Mouse (Mus musculus) midbrain, embryonic 10.5 days (tissue): ENCODE measurements at regions not wholly inside any gene's neighbourhood (a gene's known extent, or its start where the extent isn't known, plus 50 kb on each side); places are given as distances from the start of the nearest gene placed in this dataset.

ENCODE experiments used
- DNase-seq: peaks from one replicate; pipeline ENCODE4 v3.0.0-alpha.2; 2017; ENCODE audit warnings: low spot score
- H3K27ac ChIP-seq: fragments of 300-500 bp; sonication (generic); replicated peaks from 2 replicates; pipeline ENCODE4 v1.5.1; 2016; ENCODE audit warnings: mild to moderate bottlenecking
- H3K27me3 ChIP-seq: fragments of 300-500 bp; sonication (generic); 2 replicates; pipeline ENCODE4 v1.6.1; 2016; ENCODE audit warnings: low read depth, mild to moderate bottlenecking; ENCODE audit not compliant: poor library complexity, severe bottlenecking
- H3K36me3 ChIP-seq: fragments of 300-500 bp; sonication (generic); 2 replicates; pipeline ENCODE4 v1.6.1; 2016; ENCODE audit warnings: mild to moderate bottlenecking, moderate library complexity
- H3K4me1 ChIP-seq: fragments of 300-500 bp; sonication (generic); 2 replicates; pipeline ENCODE4 v1.6.1; 2016
- H3K4me3 ChIP-seq: fragments of 300-500 bp; sonication (generic); 2 replicates; pipeline ENCODE4 v1.5.1; 2016; ENCODE audit warnings: mild to moderate bottlenecking, moderate library complexity
- H3K9me3 ChIP-seq: fragments of 300-500 bp; sonication (generic); replicated peaks from 2 replicates; pipeline ENCODE4 v1.6.1; 2016; ENCODE audit warnings: mild to moderate bottlenecking
- WGBS: fragments of 180-500 bp; shearing (Covaris S2); methylation state at CpG from one replicate; pipeline ENCODE4 v1.1.7; 2016; 5-methylcytosine and 5-hydroxymethylcytosine counted together

DNA sequence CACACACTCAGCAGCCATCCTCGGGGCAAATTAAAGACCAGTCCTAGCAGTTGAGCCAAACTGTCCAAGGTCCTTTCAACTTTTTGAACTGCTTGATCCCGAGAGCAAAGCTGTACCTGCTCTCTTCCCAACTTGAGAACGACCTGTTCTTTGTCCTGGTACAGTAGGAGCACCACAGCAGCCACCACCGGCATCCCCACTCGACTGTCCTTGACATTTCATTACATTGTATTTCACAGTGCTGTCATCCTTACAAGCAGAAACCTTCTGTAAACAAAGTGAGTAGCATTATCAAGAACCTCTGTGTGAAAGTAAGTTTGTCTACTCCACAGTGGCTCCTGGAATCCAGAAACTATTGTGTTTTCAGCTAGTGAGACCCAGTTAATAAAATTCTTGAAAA is 240.2 kb upstream of the Zfp462 start:
- Histone ChIP-seq H3K27me3 (no peaks in the 10 kb centered on the region), H3K4me3 (no peak overlapping the region), H3K9me3 (no peaks in the 10 kb centered on the region), H3K27ac (no peak overlapping the region), H3K36me3 (no peaks in the 10 kb centered on the region), H3K4me1 (no peaks in the 10 kb centered on the region)
- no peak for DNase-seq
- WGBS, result 81% methylated on average over 5 of the region's 5 CpGs

DNA sequence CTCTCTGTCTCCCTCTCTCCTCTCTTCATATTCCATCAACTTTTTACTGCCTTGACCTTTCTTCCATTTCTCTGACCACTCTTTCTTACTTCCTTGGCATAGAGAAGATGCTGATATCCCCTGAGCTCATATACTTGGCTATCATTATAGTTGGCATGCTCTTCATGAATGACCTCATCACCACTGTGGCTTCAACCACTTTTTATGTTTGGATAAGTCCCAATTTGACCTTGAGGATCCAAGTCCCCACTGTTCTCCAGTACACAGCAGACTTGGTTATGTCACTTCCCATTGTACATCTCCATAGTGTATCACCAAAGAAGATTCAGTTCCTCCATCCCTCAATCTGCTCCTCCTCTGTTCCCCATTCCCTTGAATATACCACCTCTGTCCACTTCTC is 235.1 kb upstream of the Zfp462 start:
- H3K4me1 ChIP-seq, result no peaks in the 10 kb centered on the region
- no peaks in the 10 kb centered on the region for H3K9me3 ChIP-seq
- H3K36me3 ChIP-seq, result no peaks in the 10 kb centered on the region
- H3K27me3 ChIP-seq, result no peaks in the 10 kb centered on the region
- H3K4me3 ChIP-seq, result no peak overlapping the region
- no peak overlapping the region for H3K27ac ChIP-seq
- DNase-seq, result no peak

DNA sequence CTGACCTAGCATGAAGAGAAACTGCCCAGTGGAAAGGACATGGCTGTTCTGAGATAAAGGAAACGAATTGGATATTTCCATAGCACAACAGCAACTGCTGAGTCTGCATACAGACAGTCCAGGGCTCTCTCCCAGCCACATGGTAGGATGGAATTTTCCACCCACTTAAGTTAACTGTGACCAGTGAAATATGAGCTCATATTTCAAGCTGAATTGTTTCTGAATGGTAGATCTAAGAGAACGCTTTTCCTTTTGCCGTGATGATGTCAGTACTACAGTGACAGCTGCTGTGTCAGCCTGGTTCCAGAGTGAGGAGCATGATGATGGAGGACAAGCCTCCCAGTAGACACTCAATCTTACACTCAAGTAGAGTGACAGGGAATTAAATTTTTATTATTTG is 231.9 kb upstream of the Zfp462 start:
- Histone ChIP-seq H3K4me1 (no peaks in the 10 kb centered on the region), H3K9me3 (no peaks in the 10 kb centered on the region), H3K36me3 (no peaks in the 10 kb centered on the region), H3K27me3 (no peaks in the 10 kb centered on the region), H3K27ac (no peak overlapping the region), H3K4me3 (no peak overlapping the region)
- 86% methylated on average over 3 of the region's 3 CpGs for WGBS
- DNase-seq, result no peak

DNA sequence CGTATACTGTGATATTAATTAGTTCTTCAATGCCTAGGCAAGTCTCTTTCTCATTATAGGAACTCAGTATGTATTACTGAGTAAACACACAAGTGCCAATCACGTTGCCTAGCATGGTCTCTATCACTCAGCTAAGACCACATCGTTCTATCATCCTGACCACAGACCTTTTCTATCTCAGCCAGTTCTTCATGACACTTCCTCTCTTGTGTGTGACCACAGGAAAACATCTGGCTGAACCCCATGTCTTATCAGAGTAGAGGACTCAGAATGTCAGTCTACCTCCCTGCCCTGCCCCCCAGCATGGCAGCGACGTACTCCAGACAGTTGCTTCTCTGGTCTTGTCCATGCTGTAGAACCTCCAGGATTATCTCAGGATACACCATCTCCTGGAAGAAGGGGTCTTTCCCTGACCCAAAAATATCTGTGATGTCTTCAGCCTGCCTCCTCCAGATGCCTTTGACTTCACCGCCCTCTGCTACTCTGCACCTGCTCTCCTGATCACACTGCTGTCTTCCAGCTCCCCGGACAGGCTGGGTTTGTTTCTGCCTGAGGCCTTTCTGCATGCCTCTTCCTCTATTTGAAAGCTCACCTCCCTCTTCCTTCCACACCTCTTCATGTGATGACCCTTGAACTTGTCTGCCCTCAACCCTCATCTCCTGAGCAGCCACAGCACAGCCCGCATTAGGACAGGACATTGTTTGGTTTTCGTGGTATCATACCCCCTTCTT is 230.1 kb upstream of the Zfp462 start:
- no peak for DNase-seq
- Histone ChIP-seq H3K9me3 (no peaks in the 10 kb centered on the region), H3K4me3 (no peak overlapping the region), H3K27me3 (no peaks in the 10 kb centered on the region), H3K4me1 (no peaks in the 10 kb centered on the region), H3K36me3 (no peaks in the 10 kb centered on the region), H3K27ac (no peak overlapping the region)
- WGBS, result 87% methylated on average over 9 of the region's 9 CpGs

DNA sequence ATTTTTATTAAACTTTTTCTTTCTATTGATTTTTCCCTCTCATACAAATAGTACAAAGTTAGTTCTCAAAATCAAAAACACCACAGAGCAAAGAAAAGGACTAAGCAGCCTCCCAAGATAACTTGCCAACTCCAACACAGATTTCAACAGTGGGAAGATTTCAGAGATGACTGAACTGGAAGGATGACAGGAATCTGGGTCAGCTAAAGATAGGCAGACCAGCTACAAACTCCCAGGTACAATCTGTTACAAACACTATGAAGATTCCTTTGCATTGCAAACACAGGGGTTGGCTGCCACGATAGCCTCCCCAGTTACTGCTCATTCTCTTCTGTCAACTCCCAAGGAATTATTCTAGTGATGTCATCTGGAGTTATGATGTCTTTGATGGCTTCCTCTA is 226.8 kb upstream of the Zfp462 start:
- 89% methylated on average over 1 of the region's 1 CpGs for WGBS
- Histone ChIP-seq H3K4me1 (no peaks in the 10 kb centered on the region), H3K4me3 (no peak overlapping the region), H3K36me3 (no peaks in the 10 kb centered on the region), H3K27me3 (no peaks in the 10 kb centered on the region), H3K9me3 (no peaks in the 10 kb centered on the region), H3K27ac (no peak overlapping the region)
- DNase-seq, result no peak

DNA sequence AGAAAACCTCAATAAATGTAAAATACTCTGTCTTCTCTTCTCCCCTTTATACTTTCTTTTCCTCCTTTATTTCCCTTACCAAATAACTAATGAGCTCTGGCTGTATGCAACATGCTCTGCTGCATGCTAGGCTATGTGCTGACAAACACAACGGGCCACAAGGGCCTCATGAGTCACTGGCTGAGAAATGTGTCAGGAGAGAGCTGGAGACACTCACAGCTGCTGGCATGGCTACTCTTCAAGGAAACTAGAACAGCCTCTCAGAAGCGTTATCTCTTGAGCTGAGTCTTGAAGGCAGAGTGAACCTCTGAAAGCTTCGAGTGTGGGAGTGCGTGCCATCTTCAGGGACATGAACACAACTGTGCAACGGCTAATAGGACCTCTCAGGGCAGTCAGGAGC is 205.8 kb upstream of the Zfp462 start:
- 89% methylated on average over 5 of the region's 5 CpGs for WGBS
- Histone ChIP-seq H3K27me3 (no peaks in the 10 kb centered on the region), H3K4me3 (no peak overlapping the region), H3K4me1 (no peaks in the 10 kb centered on the region), H3K36me3 (no peaks in the 10 kb centered on the region), H3K27ac (no peak overlapping the region), H3K9me3 (no peaks in the 10 kb centered on the region)
- DNase-seq, result no peak

DNA sequence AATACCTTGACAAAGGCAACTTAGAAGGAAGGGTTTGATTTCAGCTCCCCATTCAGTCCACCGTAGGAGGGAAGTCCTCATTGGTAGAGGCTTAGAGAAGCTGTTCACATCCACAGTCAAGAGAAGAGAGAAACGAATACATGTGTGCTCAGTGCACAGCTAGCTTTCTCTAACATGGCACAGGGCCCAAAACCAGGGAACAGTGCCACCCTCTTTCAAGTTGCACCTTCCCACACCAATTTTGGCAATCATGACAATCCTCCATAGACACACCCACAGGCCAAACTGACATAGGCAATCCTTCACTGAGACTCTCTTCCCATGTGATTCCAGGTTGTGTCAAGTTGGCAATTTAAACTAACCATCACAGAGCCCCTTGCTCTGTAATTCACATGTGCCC is 193.4 kb upstream of the Zfp462 start:
- Histone ChIP-seq H3K27me3 (no peaks in the 10 kb centered on the region), H3K9me3 (no peaks in the 10 kb centered on the region), H3K27ac (no peak overlapping the region), H3K4me1 (no peaks in the 10 kb centered on the region), H3K36me3 (no peaks in the 10 kb centered on the region), H3K4me3 (no peak overlapping the region)
- no peak for DNase-seq
- WGBS, result 90% methylated on average over 2 of the region's 2 CpGs

DNA sequence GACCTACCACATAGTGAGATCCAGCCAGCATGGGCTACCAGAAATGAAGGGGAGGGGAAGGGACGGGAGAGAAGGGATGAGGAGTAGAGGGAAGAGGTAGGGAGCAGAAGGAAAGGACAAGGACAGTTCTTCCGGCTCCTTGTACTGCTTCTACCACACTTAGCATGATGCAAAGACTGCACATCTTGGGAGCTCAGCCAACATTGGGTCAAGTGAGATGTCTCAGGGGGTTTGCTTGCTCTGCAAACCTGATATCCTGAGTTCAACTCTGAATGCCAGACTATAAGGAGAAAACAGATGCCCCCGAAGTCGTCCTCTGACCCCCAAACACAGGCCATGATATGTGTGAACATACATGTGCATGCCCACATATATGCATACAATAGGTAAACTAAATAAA is 188.4 kb upstream of the Zfp462 start:
- H3K27ac ChIP-seq, result no peak overlapping the region
- no peaks in the 10 kb centered on the region for H3K27me3 ChIP-seq
- no peak for DNase-seq
- no peaks in the 10 kb centered on the region for H3K36me3 ChIP-seq
- no peaks in the 10 kb centered on the region for H3K9me3 ChIP-seq
- H3K4me3 ChIP-seq, result no peak overlapping the region
- 89% methylated on average over 4 of the region's 4 CpGs for WGBS
- peaks cover 11% of the 10 kb centered on the region for H3K4me1 ChIP-seq

DNA sequence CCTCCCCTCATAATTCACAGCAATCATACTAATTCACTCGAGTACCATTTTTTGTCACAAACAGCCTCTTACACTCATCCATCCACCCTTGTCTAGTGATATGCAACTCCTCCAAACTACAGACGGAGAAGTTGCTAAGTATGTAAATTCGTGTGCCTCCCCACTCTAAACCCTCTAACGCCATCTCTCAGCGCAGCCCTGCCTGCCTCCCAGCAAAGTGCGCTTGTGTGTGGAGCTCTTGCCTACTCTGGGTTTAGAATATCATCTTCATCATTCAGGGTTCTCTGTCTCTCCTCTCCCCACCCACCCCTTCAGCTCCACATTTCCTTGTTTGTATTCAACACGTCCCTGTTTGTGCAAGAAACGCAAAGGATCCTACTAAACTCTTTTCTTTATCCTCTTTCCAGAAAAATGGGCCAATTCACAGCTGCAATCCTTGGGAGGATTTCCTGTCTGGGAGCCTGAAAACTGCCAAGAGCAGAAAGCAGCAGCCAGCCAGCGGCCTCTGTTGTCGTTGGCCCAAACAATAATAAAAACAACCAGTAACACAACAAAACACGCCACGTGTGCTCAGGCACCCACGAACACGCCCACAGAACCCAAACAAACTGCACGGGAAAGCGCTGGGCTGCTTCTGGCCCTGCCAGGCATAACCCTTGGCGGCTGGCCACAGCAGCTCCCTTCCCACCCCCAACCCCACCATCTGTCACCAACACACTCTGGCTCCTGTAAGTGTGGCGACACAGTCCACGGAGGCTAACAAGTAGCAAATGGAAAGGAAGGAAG is 186.9 kb upstream of the Zfp462 start:
- 65% methylated on average over 19 of the region's 19 CpGs for WGBS
- no peak overlapping the region for H3K4me3 ChIP-seq
- H3K27ac ChIP-seq, result peak overlapping the region; percentile 61
- H3K27me3 ChIP-seq, result no peaks in the 10 kb centered on the region
- no peaks in the 10 kb centered on the region for H3K9me3 ChIP-seq
- DNase-seq, result peak; percentile 26
- H3K36me3 ChIP-seq, result no peaks in the 10 kb centered on the region
- H3K4me1 ChIP-seq, result peaks cover 11% of the 10 kb centered on the region

DNA sequence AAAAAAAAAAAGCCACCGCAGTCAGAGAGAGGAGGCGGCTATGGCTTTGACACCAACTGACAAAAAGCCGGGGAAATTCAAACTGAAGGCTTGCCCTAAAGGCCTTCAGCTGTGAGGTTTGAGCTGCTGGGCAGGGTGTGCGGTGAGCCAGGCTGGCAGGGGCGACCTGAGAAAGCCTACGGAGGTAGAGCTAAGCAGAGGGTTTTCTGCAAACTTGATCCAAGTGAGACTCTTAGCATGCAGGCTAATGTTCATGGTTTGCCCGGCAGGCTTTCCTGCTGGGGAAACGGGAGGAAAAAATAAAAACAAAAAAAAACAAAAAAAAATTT is 186.4 kb upstream of the Zfp462 start:
- 73% methylated on average over 8 of the region's 8 CpGs for WGBS
- Histone ChIP-seq H3K27ac (peak overlapping the region; percentile 61), H3K27me3 (no peaks in the 10 kb centered on the region)

DNA sequence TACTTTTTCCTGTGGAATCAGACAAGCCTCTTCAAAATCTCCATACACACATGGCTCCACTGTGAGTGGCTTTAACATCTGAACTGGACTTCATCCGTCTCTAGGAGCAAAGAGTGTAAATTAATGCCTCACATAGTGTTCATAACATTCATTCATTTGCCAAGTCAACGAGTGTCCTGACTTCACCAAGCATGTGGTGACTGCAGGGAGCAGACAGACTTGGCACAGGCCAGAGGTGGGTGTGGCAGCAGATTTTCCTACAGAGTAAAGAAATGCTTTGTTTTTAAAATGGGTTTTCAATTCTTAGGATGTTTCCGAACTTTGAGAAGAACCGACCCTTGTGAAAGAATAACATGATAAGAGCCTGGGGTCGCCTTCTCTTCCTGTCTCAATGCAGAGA is 183.6 kb upstream of the Zfp462 start:
- WGBS, result 83% methylated on average over 5 of the region's 5 CpGs
- H3K27ac ChIP-seq, result no peak overlapping the region
- no peak for DNase-seq
- H3K36me3 ChIP-seq, result no peaks in the 10 kb centered on the region
- peaks cover 11% of the 10 kb centered on the region for H3K4me1 ChIP-seq
- H3K4me3 ChIP-seq, result no peak overlapping the region
- H3K9me3 ChIP-seq, result no peaks in the 10 kb centered on the region
- no peaks in the 10 kb centered on the region for H3K27me3 ChIP-seq

More for the DNA sequence above, 186.4 kb upstream of the Zfp462 start:
- no peak for DNase-seq
- Histone ChIP-seq H3K36me3 (no peaks in the 10 kb centered on the region), H3K4me3 (no peak overlapping the region), H3K9me3 (no peaks in the 10 kb centered on the region), H3K4me1 (peaks cover 11% of the 10 kb centered on the region)

DNA sequence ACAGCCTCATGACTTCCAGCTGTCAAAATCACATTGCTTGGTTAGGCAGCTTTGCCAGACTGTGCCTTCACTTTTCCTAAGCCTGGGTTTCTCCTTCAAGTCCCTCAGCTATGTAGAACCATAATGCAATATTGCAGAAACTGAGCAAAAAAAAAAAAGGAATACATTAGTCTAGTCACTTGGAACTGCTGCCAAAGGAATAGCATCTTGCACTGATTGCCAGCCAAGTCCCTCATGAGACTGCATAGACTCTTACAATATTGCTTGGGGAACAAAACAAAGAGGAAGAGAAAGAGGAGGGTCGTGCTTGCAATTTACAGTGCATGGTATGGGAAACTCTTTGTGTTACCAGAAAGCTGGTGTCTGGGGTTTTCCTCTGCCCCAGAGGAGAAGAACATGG is 179.8 kb upstream of the Zfp462 start:
- WGBS, result 65% methylated on average over 1 of the region's 1 CpGs
- Histone ChIP-seq H3K4me3 (no peak overlapping the region), H3K27me3 (0 out of 2 replicates have a peak, but pooled peaks cover 13% of the 10 kb centered on the region), H3K36me3 (no peaks in the 10 kb centered on the region), H3K4me1 (peaks cover 30% of the 10 kb centered on the region), H3K27ac (no peak overlapping the region), H3K9me3 (no peaks in the 10 kb centered on the region)
- no peak for DNase-seq

DNA sequence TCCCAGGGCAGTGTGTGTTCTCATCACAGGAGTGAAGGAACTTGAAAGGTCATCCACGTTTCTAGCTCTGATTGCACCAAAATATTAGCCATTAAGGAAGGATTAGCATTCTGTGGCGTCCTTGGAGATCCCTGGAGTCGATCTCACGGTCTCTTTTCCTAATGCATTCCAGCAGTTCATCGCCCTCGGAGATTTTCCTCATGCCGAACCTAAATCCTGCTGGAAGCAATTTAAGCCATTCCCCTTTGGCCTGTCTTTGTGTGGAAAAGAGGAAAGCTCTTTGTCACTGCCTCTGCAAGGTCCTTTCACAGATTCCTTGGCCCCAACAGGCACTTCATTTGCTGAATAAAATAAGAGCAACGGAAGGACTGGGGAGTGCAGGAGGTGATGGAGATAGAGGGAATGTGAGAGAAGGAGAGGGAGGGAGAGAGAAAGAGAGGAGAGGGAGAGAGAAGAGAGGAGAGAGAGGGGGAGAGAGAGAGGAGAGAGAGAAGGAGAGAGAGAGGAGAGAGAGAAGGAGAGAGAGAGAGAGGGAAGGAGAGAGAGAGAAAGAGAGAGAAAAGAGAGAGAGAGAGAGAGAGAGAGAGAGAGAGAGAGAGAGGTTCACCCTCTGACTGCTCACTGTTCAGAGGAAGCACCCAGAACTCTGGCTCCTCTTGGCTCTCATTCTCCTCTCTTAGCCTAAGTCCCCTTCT is 177.2 kb upstream of the Zfp462 start:
- no peaks in the 10 kb centered on the region for H3K9me3 ChIP-seq
- H3K36me3 ChIP-seq, result no peaks in the 10 kb centered on the region
- H3K27ac ChIP-seq, result peak overlapping the region; percentile 65
- 0 out of 2 replicates have a peak, but pooled peaks cover 13% of the 10 kb centered on the region for H3K27me3 ChIP-seq
- peak; percentile 16 for DNase-seq
- 11% methylated on average over 8 of the region's 8 CpGs for WGBS
- H3K4me3 ChIP-seq, result no peak overlapping the region
- H3K4me1 ChIP-seq, result peaks cover 30% of the 10 kb centered on the region
